Mouse (Mus musculus) gastrocnemius, postnatal 10 days (tissue): ENCODE measurements at regions not wholly inside any gene's neighbourhood (a gene's known extent, or its start where the extent isn't known, plus 50 kb on each side); places are given as distances from the start of the nearest gene placed in this dataset.

Source experiments
- DNase-seq: peaks from one replicate; pipeline ENCODE4 v3.0.0; 2021; ENCODE audit warnings: mixed read lengths

DNA sequence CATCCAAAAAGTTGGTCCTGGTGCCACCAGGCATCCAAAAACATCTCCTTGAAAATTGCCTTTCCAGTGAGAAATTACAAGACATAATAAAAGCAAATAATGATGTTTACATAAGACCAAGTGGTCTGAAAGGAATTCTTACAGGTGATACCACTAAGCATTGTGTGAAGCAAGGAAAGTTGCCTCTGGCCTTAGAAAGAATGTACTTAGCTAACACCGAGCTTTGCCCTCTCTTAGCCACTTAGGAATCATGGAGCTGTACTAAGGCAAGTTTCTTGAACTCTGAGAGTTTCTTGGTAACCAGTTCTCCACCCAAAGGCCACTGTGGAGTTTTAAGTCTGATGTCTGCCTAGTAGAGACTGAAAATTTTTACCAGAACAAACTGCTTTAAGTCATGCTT, 359.4 kb upstream of the Cdh11 start:
- DNase-seq = no peak

DNA sequence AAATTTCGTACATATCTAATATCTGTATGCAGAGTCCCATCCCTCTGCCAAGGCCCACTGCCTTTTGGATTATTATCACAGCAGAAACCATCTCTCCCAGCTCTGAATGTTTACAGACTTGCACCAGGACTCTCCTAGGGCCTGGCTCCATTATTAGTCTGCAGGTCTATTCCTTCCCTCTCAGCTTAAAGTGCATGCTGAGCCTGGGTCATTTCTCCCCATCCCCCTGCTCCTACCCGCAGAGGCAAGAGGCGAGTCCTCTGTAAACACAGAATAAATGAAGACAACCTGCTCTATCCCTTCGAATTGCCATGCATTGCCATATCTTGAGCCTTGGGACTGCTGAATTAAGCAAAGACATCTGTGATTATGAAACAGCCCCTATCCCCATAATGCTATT, 362.6 kb upstream of the Cdh11 start:
- no peak for DNase-seq

DNA sequence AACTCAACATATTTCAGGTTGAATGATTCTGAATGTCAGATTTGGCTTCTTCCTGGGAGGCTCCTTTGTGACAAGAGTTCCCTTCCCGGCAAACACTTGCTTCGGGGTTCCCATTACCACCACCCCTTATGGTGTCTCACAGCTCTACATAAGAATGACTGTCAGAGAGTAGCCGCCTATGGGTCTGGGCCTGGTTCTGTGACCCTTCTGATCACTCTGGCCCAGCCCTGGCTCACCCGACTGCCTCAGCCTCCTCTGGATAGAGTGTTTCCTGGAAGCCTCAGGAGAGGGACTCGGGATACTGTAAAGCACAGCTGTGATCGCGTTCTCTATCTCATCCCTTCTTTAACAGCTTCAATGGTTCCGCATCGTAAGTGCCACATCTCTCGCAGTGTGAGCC, 363.0 kb upstream of the Cdh11 start:
- no peak for DNase-seq

DNA sequence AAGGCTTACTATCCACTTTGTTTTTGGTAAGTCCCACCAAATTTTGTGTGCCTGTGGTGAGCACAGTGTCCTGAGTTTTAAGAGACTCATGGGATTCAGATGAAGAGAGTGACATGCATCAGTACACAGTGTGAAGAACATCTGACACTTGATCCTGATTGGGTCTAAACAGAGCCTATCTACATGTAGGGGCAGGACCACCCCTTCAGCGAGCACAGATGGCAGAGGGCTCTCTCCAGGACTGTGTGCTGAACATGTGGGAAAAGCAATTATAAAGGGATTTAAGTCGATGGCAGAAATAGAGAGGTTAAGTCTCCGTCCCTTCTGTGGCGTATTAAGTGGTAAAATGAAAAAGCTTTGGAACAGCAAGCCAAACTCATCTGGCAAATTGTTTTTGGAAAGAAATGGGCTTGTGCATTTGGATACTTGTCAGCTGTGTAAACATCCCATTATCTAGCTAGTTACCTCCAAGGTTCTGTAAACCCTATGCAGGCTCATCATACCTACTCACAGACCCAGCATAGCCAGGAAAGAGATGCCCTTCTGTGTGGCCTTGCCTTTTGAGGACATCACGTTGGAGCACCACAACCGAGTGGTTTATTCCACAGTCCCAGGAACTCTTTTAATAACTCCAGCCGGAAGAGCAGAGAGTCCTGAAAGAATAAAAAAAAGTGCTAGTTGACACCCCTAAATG, 381.3 kb upstream of the Cdh11 start:
- DNase-seq = no peak

DNA sequence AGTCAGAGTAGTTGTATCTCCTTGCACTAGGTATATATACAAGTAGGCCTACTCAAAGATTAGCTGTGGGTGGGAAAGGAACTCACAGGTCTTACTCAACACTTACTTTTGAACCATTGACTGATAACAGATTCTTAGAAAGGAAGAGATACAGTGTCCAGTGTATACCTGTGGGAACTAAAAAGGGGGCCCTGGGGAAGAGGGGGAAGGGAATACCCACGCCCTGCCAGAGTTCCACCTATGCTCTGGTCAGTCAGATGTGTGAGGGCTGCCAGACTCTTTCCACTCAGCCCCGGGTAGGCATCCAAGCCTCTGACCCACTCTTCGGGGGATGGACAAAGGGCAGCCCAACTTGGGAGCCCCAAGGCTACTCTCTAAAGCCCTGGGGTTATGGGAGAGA, 387.9 kb upstream of the Cdh11 start:
- DNase-seq = no peak

DNA sequence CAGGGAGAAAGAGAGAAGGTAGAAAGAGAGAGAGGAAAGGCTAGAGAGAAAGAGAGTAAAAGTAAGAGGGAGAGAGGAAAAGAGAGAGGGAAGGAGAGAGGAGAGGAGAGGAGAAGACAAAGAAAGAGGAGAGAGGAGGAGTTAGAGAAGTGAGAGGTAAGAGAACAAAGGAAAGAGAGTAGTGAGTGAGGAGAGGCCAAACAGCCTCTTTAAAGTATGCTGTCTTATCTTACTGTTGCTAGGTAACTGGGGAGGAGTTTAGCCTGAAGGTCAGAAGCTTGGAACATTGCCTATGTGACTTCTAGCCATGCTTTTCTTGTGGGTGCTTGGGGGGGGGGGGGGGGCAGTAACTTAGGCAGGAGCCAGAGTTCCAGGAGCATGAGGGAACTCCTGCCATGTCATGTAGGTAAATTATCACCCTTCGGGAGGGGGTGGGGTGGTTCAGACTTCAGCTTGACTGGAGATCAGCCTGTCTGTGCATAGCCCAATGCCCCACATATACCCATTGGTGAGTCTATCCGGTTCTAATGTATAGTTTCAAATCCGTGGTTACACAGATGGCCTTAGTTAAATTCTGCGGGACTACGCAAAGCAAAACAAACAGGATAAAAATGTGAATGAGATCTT, 388.5 kb upstream of the Cdh11 start:
- no peak for DNase-seq

DNA sequence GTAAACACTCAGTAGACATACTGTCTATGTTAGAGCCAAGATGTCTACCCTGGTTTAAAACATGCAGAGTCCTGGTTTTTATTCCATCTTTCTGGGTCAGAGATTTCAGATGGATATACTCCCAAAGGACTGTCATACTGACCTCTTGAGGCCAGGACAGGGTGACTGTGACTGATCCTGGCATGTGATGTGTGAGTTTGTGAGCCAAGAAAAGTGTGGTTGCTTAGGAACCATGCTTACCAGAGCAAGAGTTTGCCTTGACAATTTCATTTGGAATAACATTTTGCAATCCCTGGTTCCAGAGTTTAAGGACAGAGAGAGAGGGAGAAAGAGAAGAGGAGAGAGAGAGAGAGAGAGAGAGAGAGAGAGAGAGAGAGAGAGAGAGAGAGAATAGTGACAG, 395.2 kb upstream of the Cdh11 start:
- no peak for DNase-seq

DNA sequence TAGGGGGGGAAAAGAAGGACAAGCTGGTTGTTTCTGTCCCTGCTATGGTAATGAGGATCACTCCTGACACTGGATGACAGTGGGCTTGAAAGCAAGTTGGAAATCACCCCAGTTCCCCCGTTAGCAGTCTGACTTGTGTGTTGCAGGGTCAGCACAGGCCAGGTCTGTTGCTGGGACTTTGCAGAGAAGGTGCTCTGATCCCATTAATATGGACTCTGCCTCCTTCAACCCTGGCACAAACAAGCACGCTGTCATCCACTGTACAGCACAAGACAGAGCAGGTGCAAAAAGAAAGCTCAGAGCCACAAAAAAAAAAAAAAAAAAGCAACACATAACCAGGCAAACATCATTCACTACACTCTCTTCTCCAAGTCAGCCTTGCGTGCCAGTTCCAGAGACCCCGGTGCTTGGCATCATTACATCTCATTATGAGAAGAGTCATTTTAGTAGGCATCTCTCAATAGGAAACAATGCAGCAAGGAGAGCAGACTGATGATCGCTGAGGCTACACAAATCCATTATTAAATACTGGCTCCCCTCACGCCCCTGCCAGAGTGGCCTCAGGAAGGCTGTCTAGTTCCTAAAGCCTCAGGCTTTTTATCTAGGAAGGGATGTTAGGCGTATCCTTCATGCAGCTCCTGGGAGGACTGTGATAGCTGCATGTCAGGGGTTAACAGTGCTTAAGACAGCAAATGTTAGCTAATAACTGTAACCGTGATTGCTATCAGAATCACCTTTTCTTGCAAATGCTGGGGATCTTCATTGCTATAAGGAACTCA, 403.5 kb upstream of the Cdh11 start:
- DNase-seq = no peak

DNA sequence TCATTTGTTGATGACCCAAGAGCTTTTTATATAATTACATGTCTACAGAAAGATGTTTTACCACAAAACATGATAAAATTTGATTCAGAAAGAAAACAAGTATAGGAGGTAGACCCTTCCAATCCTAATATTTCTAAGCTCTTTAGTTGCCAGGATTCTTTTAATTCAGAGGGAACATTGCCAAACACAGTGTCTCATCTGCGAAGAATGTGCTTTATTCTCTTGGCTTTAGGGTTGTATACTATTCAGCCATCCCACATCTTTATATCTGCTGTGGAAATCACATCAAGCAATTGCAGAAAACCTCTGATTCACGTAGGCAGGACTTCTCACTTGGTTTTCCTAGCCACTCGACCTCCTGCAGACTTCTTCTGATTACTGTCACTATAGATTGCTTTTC, 412.8 kb upstream of the Cdh11 start:
- no peak for DNase-seq

DNA sequence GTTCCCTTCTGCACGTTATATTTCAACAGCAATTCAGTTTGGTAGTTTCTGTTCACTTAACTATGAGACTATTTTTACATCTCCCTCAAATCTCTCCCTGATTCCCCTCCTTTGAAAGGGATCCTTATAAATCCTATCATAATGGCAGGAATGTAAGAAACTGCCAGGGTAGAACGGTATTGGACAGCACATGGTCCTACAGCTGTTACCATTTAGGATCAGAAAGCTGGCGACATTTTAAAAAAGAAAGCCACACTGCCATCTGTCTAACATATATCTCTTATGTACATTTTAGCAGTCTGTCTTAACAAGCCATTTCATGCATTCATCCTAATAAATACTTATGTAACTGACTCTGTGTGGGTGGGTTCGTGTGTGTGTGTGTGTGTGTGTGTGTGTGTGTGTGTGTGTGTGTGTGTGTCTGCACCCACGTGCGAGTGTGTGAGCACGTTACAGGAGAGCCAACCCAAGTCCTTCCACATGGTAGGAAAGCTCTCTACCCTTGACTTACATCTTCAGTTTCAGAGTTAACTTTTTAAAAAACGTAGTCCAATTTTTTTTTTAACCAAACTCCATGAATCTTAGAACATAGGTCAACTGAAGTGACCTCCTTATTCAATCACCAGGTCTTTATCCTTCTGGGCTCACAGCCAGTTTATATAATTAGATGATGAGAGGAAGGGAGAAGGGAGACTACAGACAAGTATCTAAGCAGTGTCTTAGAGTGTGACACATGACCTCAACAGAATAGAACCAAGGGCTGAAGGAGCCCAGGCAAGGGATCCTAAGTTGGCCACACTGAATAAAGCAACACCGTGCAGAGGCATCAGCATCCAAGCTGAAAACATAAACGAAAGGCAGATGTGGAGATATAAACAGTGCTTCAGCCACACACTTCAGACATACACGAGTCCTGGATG, 414.5 kb upstream of the Cdh11 start:
- no peak for DNase-seq

DNA sequence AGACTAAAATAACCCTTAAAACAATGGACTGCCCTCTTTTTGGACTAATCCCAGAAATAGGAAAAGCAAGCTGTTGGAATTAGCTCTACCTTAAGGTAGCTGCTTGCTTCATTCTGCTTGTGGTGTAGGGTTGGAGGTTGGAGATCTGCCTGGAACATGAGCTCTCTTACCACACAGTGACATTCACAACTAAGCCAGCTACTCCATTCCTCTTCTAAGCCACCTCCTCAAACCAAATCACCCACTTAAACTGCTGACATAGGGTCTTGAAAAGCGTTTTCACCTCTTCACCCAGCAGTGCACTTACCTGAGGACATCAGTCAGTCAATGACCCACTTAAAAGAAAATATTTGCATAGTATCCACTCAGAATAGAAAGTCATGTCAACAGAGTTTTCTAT, 418.3 kb upstream of the Cdh11 start:
- DNase-seq = no peak

DNA sequence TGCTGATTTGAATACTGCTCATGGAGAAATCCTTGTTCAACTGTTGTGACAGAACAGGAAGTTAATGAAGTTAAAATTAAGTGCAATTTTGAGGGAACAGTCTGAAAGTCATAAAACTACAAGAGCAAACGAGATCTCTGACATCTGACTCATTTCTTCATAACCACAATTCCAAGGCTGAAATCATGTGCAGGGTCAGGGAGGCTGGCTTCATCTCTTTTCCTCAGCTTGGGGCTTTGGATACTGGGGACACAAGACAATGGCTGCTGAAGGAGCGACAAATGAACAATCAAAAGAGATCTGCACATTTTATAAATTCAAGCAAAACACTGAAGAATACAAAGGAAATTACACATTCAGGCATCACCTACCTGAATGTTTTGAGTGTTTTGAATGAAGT, 429.2 kb upstream of the Cdh11 start:
- DNase-seq = no peak

DNA sequence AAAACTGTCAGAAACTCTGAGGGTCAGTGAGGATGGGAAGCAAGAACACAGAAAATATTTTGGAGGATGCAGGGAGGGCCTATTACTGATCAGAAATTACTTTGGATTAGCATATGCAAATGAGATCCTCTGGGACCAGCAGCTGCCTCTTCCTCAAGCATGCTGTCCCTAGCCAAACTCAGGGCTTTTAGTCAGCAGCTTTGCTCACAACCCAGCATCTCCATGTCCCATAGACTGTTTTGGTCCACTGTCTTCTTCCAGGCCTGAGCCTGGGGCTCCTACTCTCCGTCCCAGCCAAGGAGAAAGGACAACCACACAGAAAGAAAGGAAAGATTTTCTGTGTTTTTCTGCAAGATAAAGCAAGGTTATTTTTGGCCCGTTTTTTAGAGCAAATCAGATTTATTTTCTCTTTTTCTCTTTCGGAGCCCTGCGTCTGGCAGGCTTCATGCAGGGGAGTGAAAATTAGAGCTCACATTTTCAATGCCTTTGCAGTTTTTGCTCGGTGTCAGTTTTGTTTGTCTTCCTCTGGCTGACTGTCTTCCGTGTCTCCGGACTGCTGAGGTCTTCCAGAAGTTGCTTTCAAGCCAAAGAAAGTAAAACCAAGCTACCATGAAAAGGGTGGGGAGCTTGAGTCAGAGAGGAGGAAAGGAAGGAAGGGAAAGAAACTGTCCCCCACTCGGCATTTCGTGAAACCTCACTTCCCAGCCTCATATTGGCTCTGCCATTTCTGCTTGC, 445.5 kb upstream of the Cdh11 start:
- no peak for DNase-seq

DNA sequence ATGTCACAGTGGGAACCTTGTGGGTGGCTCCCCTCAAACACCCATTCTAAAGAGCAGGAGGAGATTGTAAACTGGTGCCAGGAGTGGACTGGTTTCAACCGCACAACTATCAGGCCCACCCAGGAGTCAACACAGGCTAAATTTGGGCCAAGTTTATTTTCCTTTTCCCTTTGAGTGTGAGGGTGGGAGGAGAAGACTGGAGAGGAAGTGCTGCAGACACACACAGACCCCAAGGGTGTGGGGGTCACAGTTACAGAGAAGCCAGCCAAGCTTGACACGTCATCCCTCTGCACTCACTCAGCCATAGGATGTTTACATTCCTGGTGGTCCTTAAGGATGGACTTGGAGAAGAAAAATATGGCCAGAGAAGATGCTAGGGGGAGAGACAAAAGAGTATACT, 448.9 kb upstream of the Cdh11 start:
- DNase-seq = no peak

DNA sequence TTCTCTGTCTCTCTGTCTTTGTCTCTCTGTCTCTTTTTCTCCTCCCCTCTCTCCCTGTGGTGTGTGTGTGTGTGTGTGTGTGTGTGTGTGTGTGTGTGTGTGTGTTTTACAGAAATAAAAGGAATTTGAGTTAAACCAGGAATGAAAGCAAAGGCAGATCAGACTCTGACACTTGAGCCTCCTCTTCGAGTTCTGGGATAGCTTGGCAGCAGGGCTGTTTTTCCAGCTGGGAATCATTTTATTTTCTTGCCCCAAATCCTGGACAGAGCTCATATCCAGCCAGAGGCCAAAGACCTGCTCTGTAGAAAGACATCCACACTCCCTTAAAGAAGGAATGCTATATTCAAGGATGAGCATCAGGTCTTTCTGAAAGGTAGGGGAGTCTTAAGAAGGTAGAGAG, 450.2 kb upstream of the Cdh11 start:
- DNase-seq = peak; percentile 14

DNA sequence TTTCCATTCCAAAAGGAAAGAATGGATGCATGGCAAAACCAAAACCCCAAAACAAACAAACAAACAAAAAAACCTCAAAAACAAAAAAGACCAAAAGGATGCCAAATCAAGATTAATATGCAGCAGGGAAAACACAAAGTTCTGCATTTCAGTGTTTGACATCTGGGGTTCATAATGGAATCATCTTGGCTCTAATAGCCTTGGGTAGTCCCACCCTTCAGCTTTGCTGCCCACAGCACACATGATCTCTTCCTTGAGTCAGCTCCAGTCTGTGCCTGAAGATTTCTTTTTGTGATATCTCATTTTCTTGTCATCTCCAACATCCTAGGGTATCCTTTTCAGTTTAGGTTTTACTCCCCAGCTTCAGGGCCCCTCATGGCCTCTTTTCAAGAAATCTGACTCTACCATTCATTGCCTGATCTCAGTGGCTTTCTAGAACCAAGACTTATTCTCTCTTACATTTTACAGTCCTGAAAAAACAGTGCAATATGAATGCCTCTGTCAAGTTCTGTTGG, 453.1 kb upstream of the Cdh11 start:
- no peak for DNase-seq

DNA sequence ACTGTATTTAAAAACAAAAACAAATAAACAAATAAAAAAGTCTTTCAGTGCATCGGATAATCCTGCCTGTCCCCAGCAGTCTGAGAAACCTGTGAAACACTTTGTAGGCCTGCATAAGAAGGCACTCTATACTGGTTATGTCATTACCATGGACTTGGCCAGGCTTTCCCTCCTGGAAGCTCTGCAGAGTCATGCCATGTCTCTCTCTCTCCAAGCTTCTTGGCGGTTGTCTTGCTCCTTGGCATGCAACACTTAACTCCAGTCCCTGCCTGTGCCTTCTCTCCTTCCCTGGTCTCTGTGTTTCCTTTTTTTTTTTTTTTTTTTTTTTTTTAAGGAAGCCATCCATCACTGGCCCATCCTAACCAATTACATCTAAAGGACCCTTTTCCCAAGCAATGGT, 458.7 kb upstream of the Cdh11 start:
- peak; percentile 7 for DNase-seq

DNA sequence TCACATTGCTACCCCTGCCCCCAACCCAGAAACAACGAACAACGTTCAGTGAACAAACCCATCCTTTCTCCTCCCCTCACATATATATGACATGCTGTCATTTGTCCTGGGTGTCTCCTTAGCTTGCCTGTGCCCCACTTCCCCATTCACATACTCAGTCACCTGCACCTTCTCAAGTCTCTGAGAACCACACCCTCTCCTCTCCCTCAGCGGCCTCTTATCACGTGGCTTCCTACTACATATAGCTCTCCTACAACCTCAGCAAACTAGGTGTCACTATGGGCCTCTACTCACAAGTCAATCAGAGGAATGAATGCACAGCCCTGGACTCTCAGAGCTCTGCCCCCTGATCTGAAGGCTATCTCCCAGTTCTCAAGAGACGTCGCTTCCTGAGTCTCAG, 459.2 kb upstream of the Cdh11 start:
- no peak for DNase-seq

DNA sequence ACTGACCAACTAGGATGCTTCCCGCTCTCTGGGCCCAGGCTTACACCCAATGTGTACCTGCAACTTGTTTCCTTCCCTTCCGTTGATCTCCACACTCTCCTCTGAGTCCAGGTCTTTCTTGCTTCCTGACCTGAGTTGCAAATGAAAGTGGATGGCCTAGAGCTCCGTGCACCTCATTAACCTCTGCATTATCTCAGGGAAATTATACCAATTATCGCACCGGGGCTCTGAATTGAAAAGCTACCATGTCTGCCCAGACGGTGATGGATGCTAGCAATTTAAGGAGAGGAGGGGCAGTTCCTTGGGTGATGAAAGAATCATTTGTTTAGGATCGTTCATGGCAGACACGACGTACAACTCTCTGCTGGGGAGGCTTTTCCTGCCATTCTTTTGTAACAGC, 460.4 kb upstream of the Cdh11 start:
- no peak for DNase-seq

DNA sequence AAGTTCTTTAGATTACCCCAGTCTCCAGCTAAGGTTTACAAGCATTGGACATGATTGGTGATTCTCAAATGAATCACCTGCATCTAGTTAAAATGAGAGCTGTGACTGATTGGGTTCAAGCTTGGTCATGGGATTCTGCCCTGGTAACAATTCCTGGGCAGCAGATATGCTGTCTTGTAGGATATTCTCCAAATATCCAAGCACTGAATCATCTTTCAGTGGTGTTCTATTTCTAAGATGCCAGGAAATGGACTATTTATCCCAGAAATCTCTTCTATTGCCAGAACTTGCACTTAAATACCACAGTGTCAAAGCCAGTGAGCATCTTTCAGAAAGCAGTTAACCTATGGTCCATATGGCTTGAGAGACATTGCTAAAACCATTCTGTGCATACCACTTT, 475.8 kb upstream of the Cdh11 start:
- no peak for DNase-seq

DNA sequence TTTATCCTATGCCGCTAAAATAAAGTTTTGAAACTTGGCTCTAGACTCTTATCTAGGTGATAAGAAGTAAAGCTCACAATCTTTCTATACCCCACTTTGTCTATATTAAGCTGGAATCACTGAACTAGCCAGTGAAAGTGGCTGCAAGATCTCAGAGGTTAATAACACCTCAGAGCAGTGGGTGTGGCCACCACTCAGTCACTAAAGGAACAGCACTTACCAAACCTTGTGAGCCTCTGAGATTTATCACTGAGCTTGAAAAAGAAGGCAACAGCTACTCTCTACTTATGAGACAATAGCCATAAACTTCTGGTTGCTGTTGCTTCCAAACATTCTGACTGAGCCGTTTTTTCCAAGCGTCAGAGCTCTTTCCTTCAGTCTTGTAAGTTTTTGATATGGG, 484.6 kb upstream of the Cdh11 start:
- DNase-seq = no peak
